Mouse (Mus musculus) intestine, postnatal 0 days (tissue): ENCODE data around the gene Ubtf. TPM values are rescaled to one million over a fixed set of nuclear protein-coding genes. Genes with fewer than 3 reads are reported as not detected.

Source experiments
- ATAC-seq: fragments of 200-750 bp; cut with Nextera tagmentation; 2 replicates; pipeline ENCODE4 v1.8.0; 2017; ENCODE audit warnings: mild to moderate bottlenecking, moderate TSS enrichment, moderate library complexity
- H3K27ac ChIP-seq: fragments of 300-500 bp; sonication (generic); 2 replicates; pipeline ENCODE4 v1.5.1; 2014; ENCODE audit warnings: mild to moderate bottlenecking, low read depth, low read length, moderate library complexity
- H3K27me3 ChIP-seq: fragments of 300-500 bp; sonication (generic); replicated peaks from 2 replicates; pipeline ENCODE4 v1.6.1; 2014; ENCODE audit warnings: low read length, mixed read lengths; ENCODE audit not compliant: control insufficient read depth, insufficient read depth
- H3K36me3 ChIP-seq: fragments of 300-500 bp; sonication (generic); 2 replicates; pipeline ENCODE4 v1.6.1; 2014; ENCODE audit warnings: mild to moderate bottlenecking, moderate library complexity; ENCODE audit not compliant: control insufficient read depth, insufficient read depth
- H3K4me1 ChIP-seq: fragments of 300-500 bp; sonication (generic); replicated peaks from 2 replicates; pipeline ENCODE4 v1.6.1; 2014; ENCODE audit warnings: antibody characterized with exemption, low read length, mixed read lengths; ENCODE audit not compliant: control insufficient read depth, insufficient read depth
- H3K4me2 ChIP-seq: fragments of 300-500 bp; sonication (generic); replicated peaks from 2 replicates; pipeline ENCODE4 v1.6.1; 2014; ENCODE audit warnings: low read depth, mild to moderate bottlenecking, moderate library complexity
- H3K4me3 ChIP-seq: fragments of 300-500 bp; sonication (generic); 2 replicates; pipeline ENCODE4 v1.5.1; 2014; ENCODE audit warnings: low read depth, low read length
- H3K9ac ChIP-seq: fragments of 300-500 bp; sonication (generic); 2 replicates; pipeline ENCODE4 v1.6.1; 2014; ENCODE audit warnings: mild to moderate bottlenecking, low read depth, low read length
- H3K9me3 ChIP-seq: fragments of 300-500 bp; sonication (generic); 2 replicates; pipeline ENCODE4 v1.6.1; 2016; ENCODE audit warnings: mixed run types; ENCODE audit not compliant: control insufficient read depth
- CTCF ChIP-seq: sonication (generic); IDR thresholded peaks from 2 replicates; pipeline ENCODE4 v1.5.1; 2016; ENCODE audit warnings: low read depth, mild to moderate bottlenecking, control low read depth, antibody characterized with exemption, moderate library complexity
- WGBS: fragments of 180-500 bp; shearing (Covaris S2); extraction: QIAGEN DNeasy Blood & Tissue Kit; methylation state at CpG from one replicate; pipeline ENCODE4 v1.1.7; 2014; 5-methylcytosine and 5-hydroxymethylcytosine counted together
- polyA plus RNA-seq: library from polyadenylated mRNA; unstranded; fragments of >200 nt; fragmentation: Nextera tagmentation; extraction: Ambion mirVana; gene quantifications from 2 replicates; pipeline ENCODE4 v1.2.1, GENCODE M21; 2015

Gene Ubtf
- polyA plus RNA-seq, 1 experiment from 2014 or later: 39.6 TPM

DNA sequence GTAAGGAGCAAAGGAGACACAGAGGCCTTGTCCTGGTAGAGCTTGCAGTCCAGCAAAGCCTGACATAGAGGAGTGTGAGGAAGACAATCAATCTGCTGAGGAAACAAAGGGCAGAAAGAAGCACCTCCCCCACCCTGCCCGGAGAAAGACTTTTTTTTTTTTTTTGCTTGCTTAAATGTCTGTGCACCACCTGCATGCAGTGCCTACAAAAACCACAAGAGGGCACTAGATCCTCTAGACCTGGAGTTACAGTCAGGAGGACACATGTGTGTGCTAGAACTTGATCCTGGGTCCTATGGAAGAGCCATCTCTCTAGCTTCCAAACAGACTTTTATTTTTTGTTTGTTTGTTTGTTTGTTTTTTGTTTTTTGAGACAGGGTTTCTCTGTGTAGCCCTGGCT is 19.7 kb downstream of the Ubtf start:
- Histone ChIP-seq H3K36me3 (no peaks in the 10 kb centered on the region), H3K9me3 (no peaks in the 10 kb centered on the region), H3K4me3 (no peak overlapping the region), H3K9ac (no peak overlapping the region), H3K4me2 (no peak overlapping the region), H3K4me1 (no peaks in the 10 kb centered on the region), H3K27me3 (no peaks in the 10 kb centered on the region), H3K27ac (no peak overlapping the region)
- WGBS: 0% methylated on average over 1 of the region's 1 CpGs
- no peak for ATAC-seq
- peak; percentile 78 for TF ChIP-seq CTCF

- TF ChIP-seq CTCF: no peak
- H3K9me3 ChIP-seq: no peaks in the 10 kb centered on the region
- no peaks in the 10 kb centered on the region for H3K4me1 ChIP-seq
- H3K4me3 ChIP-seq: peak overlapping the region; percentile 83
- WGBS: 21% methylated on average over 27 of the region's 27 CpGs
- H3K4me2 ChIP-seq: peak overlapping the region; percentile 81
- peaks cover 16% of the 10 kb centered on the region; the same call in 1 of the 2 replicates for H3K36me3 ChIP-seq
- no peak for ATAC-seq
- H3K27ac ChIP-seq: peak overlapping the region; percentile 92
- H3K9ac ChIP-seq: peak overlapping the region; percentile 49
- no peaks in the 10 kb centered on the region for H3K27me3 ChIP-seq
Measured at GRCm38 (mm10) chr11:102297577-102298556, 21.7 kb downstream of the Ubtf start.

GRCm38 (mm10) chr11:102296491-102297472 is 22.8 kb downstream of the Ubtf start, which contains the start of gene Atxn7l3:
TSS of gene Atxn7l3 (minus strand) at chr11:102296631.
- peak within 1 kb of the TSS; percentile 83 for H3K4me3 ChIP-seq
- H3K9ac ChIP-seq: peak within 1 kb of the TSS; percentile 92
- H3K27ac ChIP-seq: peak within 1 kb of the TSS; percentile 97
- no peaks in the 10 kb centered on the region for H3K4me1 ChIP-seq
- no peak for TF ChIP-seq CTCF
- H3K27me3 ChIP-seq: no peaks in the 10 kb centered on the region
- under 1% methylated on average over 57 of the region's 125 CpGs for WGBS
- peak within 1 kb of the TSS; percentile 81 for H3K4me2 ChIP-seq
- no peaks in the 10 kb centered on the region for H3K9me3 ChIP-seq
- peak; percentile 94 for ATAC-seq
- peaks cover 27% of the 10 kb centered on the region for H3K36me3 ChIP-seq

DNA sequence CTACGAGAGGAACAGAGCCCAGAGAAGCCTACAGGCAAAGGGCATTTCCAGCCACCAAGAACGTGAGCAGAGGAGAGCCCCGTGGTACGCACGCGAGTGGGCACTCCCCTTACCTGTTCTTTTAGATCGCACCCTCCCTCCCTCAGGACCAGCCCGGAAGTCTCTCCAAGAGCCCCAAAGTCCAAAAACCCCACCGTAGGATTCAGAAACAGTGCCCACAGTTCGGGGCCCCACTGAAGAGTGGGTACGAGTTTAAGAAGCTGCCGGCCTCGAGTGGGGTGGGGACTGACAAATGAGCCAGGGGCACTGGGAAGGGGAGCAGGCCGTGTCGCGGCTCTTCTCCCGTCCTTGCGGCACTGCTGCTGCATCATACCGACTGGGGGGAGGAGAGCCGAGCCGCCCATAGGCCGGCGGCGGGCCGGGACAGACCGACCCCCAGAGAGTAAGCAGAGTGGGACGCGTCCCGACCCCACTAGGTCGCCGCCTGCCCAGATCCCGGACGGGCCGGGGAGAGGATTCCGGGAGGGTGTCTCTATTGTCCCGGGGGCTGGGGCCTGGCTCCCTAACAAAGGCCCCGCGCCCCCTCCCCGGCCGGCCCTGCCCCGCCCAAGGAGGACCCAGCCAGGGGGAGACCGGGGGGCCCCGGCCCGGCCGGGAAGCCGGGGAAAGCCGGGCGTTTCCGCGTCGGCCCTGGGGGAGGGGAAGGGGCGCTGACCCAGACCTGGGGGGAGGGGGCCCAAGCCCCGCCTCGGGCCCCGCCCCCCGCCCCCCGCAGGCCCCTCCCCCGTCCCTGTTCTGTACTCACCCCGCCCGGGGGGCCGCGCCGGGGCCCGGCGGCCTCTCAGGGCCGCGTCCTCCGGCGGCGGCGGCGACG is 23.7 kb downstream of the Ubtf start:
- WGBS: under 1% methylated on average over 46 of the region's 73 CpGs
- H3K36me3 ChIP-seq: peaks cover 36% of the 10 kb centered on the region
- H3K27ac ChIP-seq: peak overlapping the region; percentile 97
- H3K9me3 ChIP-seq: no peaks in the 10 kb centered on the region
- ATAC-seq: peak; percentile 22
- peak overlapping the region; percentile 92 for H3K9ac ChIP-seq
- H3K4me1 ChIP-seq: no peaks in the 10 kb centered on the region
- no peak for TF ChIP-seq CTCF
- peak overlapping the region; percentile 81 for H3K4me2 ChIP-seq
- H3K4me3 ChIP-seq: peak overlapping the region; percentile 83
- H3K27me3 ChIP-seq: no peaks in the 10 kb centered on the region

DNA sequence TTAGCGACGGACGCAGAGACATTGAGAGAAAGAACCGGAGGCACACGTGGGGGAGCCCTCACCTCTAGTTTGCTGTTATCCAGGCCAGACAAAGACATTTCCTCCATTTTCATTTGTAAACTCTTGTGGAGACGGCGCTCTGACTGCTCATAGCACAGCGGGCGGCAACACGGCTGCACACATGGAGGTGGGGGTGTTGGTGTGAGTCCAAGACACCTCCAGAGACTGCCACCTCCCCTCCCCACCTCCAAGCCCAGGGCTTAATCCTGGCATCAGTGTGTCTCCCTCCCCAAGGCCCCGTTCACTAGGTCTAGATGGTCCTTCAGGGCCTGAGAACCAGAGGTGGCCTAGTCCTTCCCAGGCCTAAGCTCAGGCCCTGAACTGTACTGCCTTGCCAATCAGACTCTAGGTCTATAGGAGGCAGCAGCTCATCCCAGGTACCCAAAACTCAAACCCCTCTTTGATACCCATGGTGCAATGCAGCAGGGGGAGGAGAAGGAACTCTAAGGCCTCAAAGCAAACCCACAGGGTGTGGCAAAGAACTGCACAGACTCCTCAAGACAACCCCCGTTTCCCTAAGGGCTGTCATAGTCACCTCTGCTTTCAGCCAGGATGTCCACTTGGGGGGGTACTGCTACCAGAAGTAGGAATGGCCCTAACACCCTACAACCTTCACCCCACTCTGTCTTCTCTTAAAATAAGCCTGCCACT is 24.5 kb downstream of the Ubtf start:
- 66% methylated on average over 12 of the region's 12 CpGs for WGBS
- peak overlapping the region; percentile 83 for H3K4me3 ChIP-seq
- H3K4me1 ChIP-seq: no peaks in the 10 kb centered on the region
- H3K9me3 ChIP-seq: no peaks in the 10 kb centered on the region
- H3K4me2 ChIP-seq: peak overlapping the region; percentile 81
- peak overlapping the region; percentile 92; the same call in 1 of the 2 replicates for H3K9ac ChIP-seq
- no peaks in the 10 kb centered on the region for H3K27me3 ChIP-seq
- H3K27ac ChIP-seq: peak overlapping the region; percentile 97
- TF ChIP-seq CTCF: peak; percentile 52
- ATAC-seq: no peak
- peaks cover 44% of the 10 kb centered on the region for H3K36me3 ChIP-seq
